Mouse (Mus musculus): ENCODE results near the gene Entpd6. TPM values are rescaled to one million over a fixed set of nuclear protein-coding genes. Genes with fewer than 3 reads are reported as not detected.
A peak's percentile ranks its signal among the peaks of the same experiment; 100 is the strongest.

The Entpd6 gene
- polyA plus RNA-seq, 1 experiment, result 26.3 TPM

DNA sequence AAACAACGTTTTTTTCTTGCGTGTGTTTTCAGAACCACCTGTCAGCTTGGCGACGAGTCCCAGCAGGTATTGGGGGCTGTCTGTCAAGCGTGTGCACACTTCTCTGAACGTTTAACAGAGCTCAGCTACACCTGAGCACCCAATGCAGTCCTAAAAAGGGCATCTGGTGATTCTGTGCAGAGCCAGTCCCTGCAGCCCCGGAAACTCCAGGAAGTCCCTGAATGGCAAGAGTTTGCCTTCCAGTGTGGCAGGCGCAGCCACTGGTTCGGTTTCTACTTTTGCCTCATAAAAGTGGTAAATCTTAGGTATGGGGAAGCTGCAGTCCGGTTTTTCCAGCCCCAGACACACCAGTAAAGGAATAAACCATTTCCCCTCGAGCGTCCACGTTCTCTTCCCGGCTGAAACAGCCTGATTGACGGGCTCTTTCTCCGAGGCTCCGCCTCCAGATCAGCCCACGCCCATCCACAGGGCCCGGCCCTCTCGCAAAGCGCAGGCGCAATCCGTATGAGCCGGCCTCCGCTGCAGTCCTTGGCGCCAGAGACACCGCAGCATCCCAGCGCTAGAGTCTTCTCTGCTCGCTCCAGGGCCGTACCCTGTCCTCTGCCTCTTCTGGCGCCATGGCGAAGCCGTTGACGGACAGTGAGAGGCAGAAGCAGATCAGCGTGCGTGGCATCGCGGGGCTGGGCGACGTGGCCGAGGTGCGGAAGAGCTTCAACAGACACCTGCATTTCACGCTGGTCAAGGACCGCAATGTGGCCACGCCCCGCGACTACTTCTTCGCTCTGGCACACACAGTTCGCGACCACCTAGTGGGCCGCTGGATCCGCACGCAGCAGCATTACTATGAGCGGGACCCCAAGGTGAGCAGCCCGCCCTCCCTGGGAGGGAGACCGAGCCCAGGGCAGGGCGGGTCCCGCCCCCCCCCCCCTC lies 37.7 kb downstream of the Entpd6 start, which contains the start of gene Pygb:
TSS of gene Pygb (plus strand) at position 485 of the 930 bp plus-strand sequence.
- peak within 1 kb of the TSS; percentile 63 for H3K27ac ChIP-seq (ENCODE audit: insufficient read depth, low read length)
- WGBS, result 1% methylated on average over 58 of the region's 58 CpGs

DNA sequence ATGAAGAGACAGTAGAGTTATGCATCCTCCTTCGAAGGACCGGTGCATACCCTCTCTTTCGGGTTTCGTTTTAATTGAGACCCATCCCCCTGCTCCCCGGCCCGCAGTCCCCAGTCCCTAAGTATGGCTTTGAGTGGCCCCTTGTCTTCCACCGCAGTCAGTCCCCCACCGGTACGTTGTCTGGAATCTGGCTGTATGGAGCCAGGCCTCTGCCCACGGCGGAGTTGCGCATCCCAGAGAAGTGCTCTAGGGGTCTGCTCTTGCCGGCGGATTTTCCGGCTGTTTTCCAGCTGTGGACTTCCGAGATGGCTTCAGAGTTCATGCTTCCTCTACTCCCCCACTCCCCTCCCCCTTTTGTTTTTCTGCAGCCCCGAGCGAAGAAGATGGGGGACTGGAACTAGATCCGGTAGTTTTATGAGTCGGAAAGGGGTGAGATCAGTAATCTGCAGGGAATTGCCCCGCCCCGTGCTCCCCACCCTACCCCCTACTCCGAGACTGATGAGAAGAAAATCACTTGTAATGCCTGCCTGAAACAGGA lies 38.5 kb downstream of the Entpd6 start:
- 3% methylated on average over 21 of the region's 23 CpGs for WGBS
- TF ChIP-seq POLR2A (IDR thresholded peaks at IDR 0.05; ENCODE audit: low read depth, low read length), result no peak
- no peak for TF ChIP-seq CTCF (IDR thresholded peaks at IDR 0.05; ENCODE audit: extremely low read depth, insufficient read depth, insufficient read length, insufficient replicate concordance)
- H3K4me3 ChIP-seq (ENCODE audit: extremely low read depth, insufficient read depth, insufficient read length), result peak overlapping the region; percentile 77
- H3K36me3 ChIP-seq (ENCODE audit: control insufficient read depth, insufficient read depth, low read length), result peaks cover under 1% of the 10 kb centered on the region; the same call in 1 of the 2 replicates
- H3K27me3 ChIP-seq (ENCODE audit: control insufficient read depth, insufficient read depth, low read length), result no peaks in the 10 kb centered on the region
- peaks cover 2% of the 10 kb centered on the region; the same call in 1 of the 2 replicates for H3K4me1 ChIP-seq (ENCODE audit: control insufficient read depth, insufficient read depth, insufficient read length)
- no peak overlapping the region for H3K27ac ChIP-seq (ENCODE audit: insufficient read depth, low read length)
- DNase-seq (ENCODE audit: low read depth in 1 of 2, low spot score in 2 of 2), result peak in 1 of 2 experiments; percentile 13

More for the DNA sequence above, 37.7 kb downstream of the Entpd6 start, which contains the start of gene Pygb:
- Histone ChIP-seq H3K4me1 (ENCODE audit: control insufficient read depth, insufficient read depth, insufficient read length) (peaks cover 2% of the 10 kb centered on the region; the same call in 1 of the 2 replicates), H3K36me3 (ENCODE audit: control insufficient read depth, insufficient read depth, low read length) (no peaks in the 10 kb centered on the region), H3K27me3 (ENCODE audit: control insufficient read depth, insufficient read depth, low read length) (no peaks in the 10 kb centered on the region), H3K4me3 (ENCODE audit: extremely low read depth, insufficient read depth, insufficient read length) (peak within 1 kb of the TSS; percentile 77)
- TF ChIP-seq CTCF (IDR thresholded peaks at IDR 0.05; ENCODE audit: extremely low read depth, insufficient read depth, insufficient read length, insufficient replicate concordance) (no peak), POLR2A (IDR thresholded peaks at IDR 0.05; ENCODE audit: low read depth, low read length) (peak; percentile 59)
- DNase-seq (ENCODE audit: low read depth in 1 of 2, low spot score in 2 of 2), result peak; percentile 72 to 81

DNA sequence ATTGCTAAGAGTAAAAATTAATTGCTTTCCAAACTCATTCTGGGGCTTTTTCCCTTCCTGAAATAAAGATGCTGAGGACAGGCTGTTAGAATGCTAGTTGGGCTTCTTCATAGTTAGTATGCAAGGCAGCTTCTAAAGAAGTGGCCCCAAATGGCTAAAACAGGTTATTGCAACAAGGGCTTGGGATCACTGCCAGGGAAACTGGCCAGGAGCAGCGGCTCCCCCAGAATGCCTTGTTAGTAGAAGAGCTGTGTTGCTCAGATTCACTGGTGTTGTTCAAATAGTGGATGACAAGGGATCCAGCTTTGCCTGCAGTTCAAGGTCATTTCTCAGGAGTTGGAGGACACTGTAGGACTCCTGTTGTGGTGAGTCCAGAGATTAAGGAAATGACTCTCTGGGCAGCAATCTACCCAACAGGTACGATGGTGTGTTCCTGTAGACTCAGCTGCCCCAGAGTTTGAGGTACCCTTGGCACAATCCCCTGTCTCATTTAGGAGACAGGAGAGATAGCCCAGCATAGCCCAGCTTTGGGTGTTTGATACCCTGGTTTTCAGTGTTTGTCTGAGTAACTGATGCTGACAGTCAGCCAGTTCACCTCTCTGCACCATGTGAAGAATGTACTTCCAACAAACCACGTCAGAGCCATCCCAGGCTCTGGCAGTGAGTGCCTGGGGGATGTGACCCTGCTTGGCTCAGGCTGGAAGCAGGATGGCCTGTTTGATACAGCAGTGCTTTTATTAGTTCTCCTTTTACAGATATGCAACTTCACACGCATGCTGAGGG lies 40.1 kb downstream of the Entpd6 start:
- H3K27ac ChIP-seq (ENCODE audit: insufficient read depth, low read length), result no peak overlapping the region
- peaks cover 2% of the 10 kb centered on the region; the same call in 1 of the 2 replicates for H3K4me1 ChIP-seq (ENCODE audit: control insufficient read depth, insufficient read depth, insufficient read length)
- WGBS, result 73% methylated on average over 4 of the region's 4 CpGs
- no peak overlapping the region for H3K4me3 ChIP-seq (ENCODE audit: extremely low read depth, insufficient read depth, insufficient read length)
- no peak for DNase-seq (ENCODE audit: low read depth in 1 of 2, low spot score in 2 of 2)
- no peaks in the 10 kb centered on the region for H3K27me3 ChIP-seq (ENCODE audit: control insufficient read depth, insufficient read depth, low read length)
- TF ChIP-seq POLR2A (IDR thresholded peaks at IDR 0.05; ENCODE audit: low read depth, low read length) (no peak), CTCF (IDR thresholded peaks at IDR 0.05; ENCODE audit: extremely low read depth, insufficient read depth, insufficient read length, insufficient replicate concordance) (no peak)
- peaks cover 2% of the 10 kb centered on the region; the same call in 1 of the 2 replicates for H3K36me3 ChIP-seq (ENCODE audit: control insufficient read depth, insufficient read depth, low read length)

- DNase-seq (ENCODE audit: low read depth in 1 of 2, low spot score in 2 of 2), result no peak
- H3K27me3 ChIP-seq (ENCODE audit: control insufficient read depth, insufficient read depth, low read length), result no peaks in the 10 kb centered on the region
- TF ChIP-seq CTCF (IDR thresholded peaks at IDR 0.05; ENCODE audit: extremely low read depth, insufficient read depth, insufficient read length, insufficient replicate concordance) (no peak), POLR2A (IDR thresholded peaks at IDR 0.05; ENCODE audit: low read depth, low read length) (no peak)
- no peak overlapping the region for H3K27ac ChIP-seq (ENCODE audit: insufficient read depth, low read length)
- no peak overlapping the region for H3K4me3 ChIP-seq (ENCODE audit: extremely low read depth, insufficient read depth, insufficient read length)
- WGBS, result 90% methylated on average over 4 of the region's 4 CpGs
- H3K36me3 ChIP-seq (ENCODE audit: control insufficient read depth, insufficient read depth, low read length), result peaks cover 5% of the 10 kb centered on the region; the same call in 1 of the 2 replicates
- H3K4me1 ChIP-seq (ENCODE audit: control insufficient read depth, insufficient read depth, insufficient read length), result peaks cover 2% of the 10 kb centered on the region; the same call in 1 of the 2 replicates
Measured at GRCm38 (mm10) chr2:150793320-150793719, 44.5 kb downstream of the Entpd6 start.

GRCm38 (mm10) chr2:150798084-150798483 lies 49.2 kb downstream of the Entpd6 start:
- TF ChIP-seq CTCF (IDR thresholded peaks at IDR 0.05; ENCODE audit: extremely low read depth, insufficient read depth, insufficient read length, insufficient replicate concordance), result no peak
- no peak for TF ChIP-seq POLR2A (IDR thresholded peaks at IDR 0.05; ENCODE audit: low read depth, low read length)
- Histone ChIP-seq H3K27me3 (ENCODE audit: control insufficient read depth, insufficient read depth, low read length) (no peaks in the 10 kb centered on the region), H3K4me3 (ENCODE audit: extremely low read depth, insufficient read depth, insufficient read length) (no peak overlapping the region), H3K36me3 (ENCODE audit: control insufficient read depth, insufficient read depth, low read length) (peaks cover 13% of the 10 kb centered on the region), H3K27ac (ENCODE audit: insufficient read depth, low read length) (no peak overlapping the region), H3K4me1 (ENCODE audit: control insufficient read depth, insufficient read depth, insufficient read length) (no peaks in the 10 kb centered on the region)
- WGBS, result 87% methylated on average over 7 of the region's 7 CpGs
- DNase-seq (ENCODE audit: low read depth in 1 of 2, low spot score in 2 of 2), result no peak

GRCm38 (mm10) chr2:150800616-150801015 lies 51.8 kb downstream of the Entpd6 start:
- H3K36me3 ChIP-seq (ENCODE audit: control insufficient read depth, insufficient read depth, low read length), result peaks cover 15% of the 10 kb centered on the region

More at GRCm38 (mm10) chr2:150800616-150801015, 51.8 kb downstream of the Entpd6 start:
- Histone ChIP-seq H3K27ac (ENCODE audit: insufficient read depth, low read length) (no peak overlapping the region), H3K27me3 (ENCODE audit: control insufficient read depth, insufficient read depth, low read length) (no peaks in the 10 kb centered on the region), H3K4me1 (ENCODE audit: control insufficient read depth, insufficient read depth, insufficient read length) (no peaks in the 10 kb centered on the region), H3K4me3 (ENCODE audit: extremely low read depth, insufficient read depth, insufficient read length) (no peak overlapping the region)
- WGBS, result 94% methylated on average over 5 of the region's 5 CpGs
- TF ChIP-seq POLR2A (IDR thresholded peaks at IDR 0.05; ENCODE audit: low read depth, low read length) (no peak), CTCF (IDR thresholded peaks at IDR 0.05; ENCODE audit: extremely low read depth, insufficient read depth, insufficient read length, insufficient replicate concordance) (no peak)
- no peak for DNase-seq (ENCODE audit: low read depth in 1 of 2, low spot score in 2 of 2)
